Mouse (Mus musculus): ENCODE data around the gene Cbarp. TPM values are rescaled to one million over a fixed set of nuclear protein-coding genes. Genes with fewer than 3 reads are reported as not detected.

Cbarp gene
- polyA plus RNA-seq, 1 experiment from 2014 or later, result 2.6 TPM

GRCm38 (mm10) chr10:80150226-80151210 lies 9.9 kb upstream of the Cbarp start:
- peak overlapping the region; percentile 98 to 99 for H3K27ac ChIP-seq (replicated peaks in 1 of 2; ENCODE audit: control insufficient read depth in 1 of 2, insufficient read depth in 1 of 2, low read depth in 2 of 2, low read length in 2 of 2)
- H3K9ac ChIP-seq (ENCODE audit: low read length), result peak overlapping the region; percentile 99
- no peaks in the 10 kb centered on the region for H3K9me3 ChIP-seq (ENCODE audit: control insufficient read depth, low read length)
- H3K4me3 ChIP-seq (ENCODE audit: control insufficient read depth in 1 of 2, insufficient read depth in 1 of 2, low read depth in 1 of 2, low read length in 2 of 2), result peak overlapping the region; percentile 74 to 85
- ATAC-seq (ENCODE audit: insufficient number of reproducible peaks, insufficient read depth, low FRiP score, low read depth), result no peak
- peaks cover 71% of the 10 kb centered on the region for H3K36me3 ChIP-seq (ENCODE audit: control insufficient read depth, insufficient read depth, low read length)
- H3K4me1 ChIP-seq (ENCODE audit: control insufficient read depth in 2 of 2, insufficient read depth in 2 of 2, low read length in 2 of 2), result peaks cover 30 to 56% of the 10 kb centered on the region in 2 experiments
- WGBS, result under 1% methylated on average over 42 of the region's 71 CpGs
- no peaks in the 10 kb centered on the region for H3K27me3 ChIP-seq (ENCODE audit: control insufficient read depth, insufficient read depth, low read length)
- peak overlapping the region; percentile 77 for H3K4me2 ChIP-seq (ENCODE audit: low read length)

- H3K9me3 ChIP-seq (ENCODE audit: control insufficient read depth, low read length), result no peaks in the 10 kb centered on the region
- peak overlapping the region; percentile 99 for H3K27ac ChIP-seq (replicated peaks in 1 of 2; ENCODE audit: control insufficient read depth in 1 of 2, insufficient read depth in 1 of 2, low read depth in 2 of 2, low read length in 2 of 2)
- H3K27me3 ChIP-seq (ENCODE audit: control insufficient read depth, insufficient read depth, low read length), result no peaks in the 10 kb centered on the region
- peak overlapping the region; percentile 83 to 85 for H3K4me3 ChIP-seq (ENCODE audit: control insufficient read depth in 1 of 2, insufficient read depth in 1 of 2, low read depth in 1 of 2, low read length in 2 of 2)
- peaks cover 71% of the 10 kb centered on the region for H3K36me3 ChIP-seq (ENCODE audit: control insufficient read depth, insufficient read depth, low read length)
- peak overlapping the region; percentile 77 for H3K4me2 ChIP-seq (ENCODE audit: low read length)
- WGBS, result under 1% methylated on average over 77 of the region's 88 CpGs
- H3K4me1 ChIP-seq (ENCODE audit: control insufficient read depth in 2 of 2, insufficient read depth in 2 of 2, low read length in 2 of 2), result peaks cover 30 to 55% of the 10 kb centered on the region in 2 experiments
- ATAC-seq (ENCODE audit: insufficient number of reproducible peaks, insufficient read depth, low FRiP score, low read depth), result peak; percentile 77
- H3K9ac ChIP-seq (ENCODE audit: low read length), result peak overlapping the region; percentile 99
Measured at GRCm38 (mm10) chr10:80149291-80150225, 8.9 kb upstream of the Cbarp start.

- H3K9ac ChIP-seq (ENCODE audit: low read length), result peak overlapping the region; percentile 99
- H3K27ac ChIP-seq (replicated peaks in 1 of 2; ENCODE audit: control insufficient read depth in 1 of 2, insufficient read depth in 1 of 2, low read depth in 2 of 2, low read length in 2 of 2), result peak overlapping the region; percentile 99
- H3K36me3 ChIP-seq (ENCODE audit: control insufficient read depth, insufficient read depth, low read length), result peaks cover 71% of the 10 kb centered on the region
- no peaks in the 10 kb centered on the region for H3K27me3 ChIP-seq (ENCODE audit: control insufficient read depth, insufficient read depth, low read length)
- H3K4me1 ChIP-seq (ENCODE audit: control insufficient read depth in 2 of 2, insufficient read depth in 2 of 2, low read length in 2 of 2), result peaks cover 27 to 51% of the 10 kb centered on the region in 2 experiments
- H3K4me3 ChIP-seq (ENCODE audit: control insufficient read depth in 1 of 2, insufficient read depth in 1 of 2, low read depth in 1 of 2, low read length in 2 of 2), result peak overlapping the region; percentile 83 to 85
- under 1% methylated on average over 57 of the region's 57 CpGs for WGBS
- peak; percentile 54 for ATAC-seq (ENCODE audit: insufficient number of reproducible peaks, insufficient read depth, low FRiP score, low read depth)
- H3K9me3 ChIP-seq (ENCODE audit: control insufficient read depth, low read length), result no peaks in the 10 kb centered on the region
- peak overlapping the region; percentile 77 for H3K4me2 ChIP-seq (ENCODE audit: low read length)
Measured at GRCm38 (mm10) chr10:80148610-80149290, 8.1 kb upstream of the Cbarp start.

- peaks cover 71% of the 10 kb centered on the region for H3K36me3 ChIP-seq (ENCODE audit: control insufficient read depth, insufficient read depth, low read length)
- peak within 1 kb of the TSS; percentile 83 to 85 for H3K4me3 ChIP-seq (ENCODE audit: control insufficient read depth in 1 of 2, insufficient read depth in 1 of 2, low read depth in 1 of 2, low read length in 2 of 2)
Measured at GRCm38 (mm10) chr10:80147719-80148601, 7.3 kb upstream of the Cbarp start, which contains the start of gene Midn. Midn (plus strand) TSS chr10:80148272.

GRCm38 (mm10) chr10:80147146-80147718 lies 6.6 kb upstream of the Cbarp start:
- no peak for ATAC-seq (ENCODE audit: insufficient number of reproducible peaks, insufficient read depth, low FRiP score, low read depth)
- Histone ChIP-seq H3K4me2 (ENCODE audit: low read length) (peak overlapping the region; percentile 77), H3K9me3 (ENCODE audit: control insufficient read depth, low read length) (no peaks in the 10 kb centered on the region), H3K27ac (replicated peaks in 1 of 2; ENCODE audit: control insufficient read depth in 1 of 2, insufficient read depth in 1 of 2, low read depth in 2 of 2, low read length in 2 of 2) (peak overlapping the region; percentile 99), H3K9ac (ENCODE audit: low read length) (peak overlapping the region; percentile 99), H3K36me3 (ENCODE audit: control insufficient read depth, insufficient read depth, low read length) (peaks cover 64% of the 10 kb centered on the region), H3K4me3 (ENCODE audit: control insufficient read depth in 1 of 2, insufficient read depth in 1 of 2, low read depth in 1 of 2, low read length in 2 of 2) (peak overlapping the region; percentile 83 to 85; a peak in 2 of 4 replicates), H3K4me1 (ENCODE audit: control insufficient read depth in 2 of 2, insufficient read depth in 2 of 2, low read length in 2 of 2) (peaks cover 21 to 48% of the 10 kb centered on the region in 2 experiments), H3K27me3 (ENCODE audit: control insufficient read depth, insufficient read depth, low read length) (no peaks in the 10 kb centered on the region)
- WGBS, result 35% methylated on average over 5 of the region's 5 CpGs

More at GRCm38 (mm10) chr10:80147719-80148601, 7.3 kb upstream of the Cbarp start, which contains the start of gene Midn:
- Histone ChIP-seq H3K9ac (ENCODE audit: low read length) (peak within 1 kb of the TSS; percentile 99), H3K27me3 (ENCODE audit: control insufficient read depth, insufficient read depth, low read length) (no peaks in the 10 kb centered on the region), H3K4me2 (ENCODE audit: low read length) (peak within 1 kb of the TSS; percentile 77), H3K27ac (replicated peaks in 1 of 2; ENCODE audit: control insufficient read depth in 1 of 2, insufficient read depth in 1 of 2, low read depth in 2 of 2, low read length in 2 of 2) (peak within 1 kb of the TSS; percentile 99), H3K4me1 (ENCODE audit: control insufficient read depth in 2 of 2, insufficient read depth in 2 of 2, low read length in 2 of 2) (peaks cover 26 to 51% of the 10 kb centered on the region in 2 experiments), H3K9me3 (ENCODE audit: control insufficient read depth, low read length) (no peaks in the 10 kb centered on the region)
- under 1% methylated on average over 33 of the region's 42 CpGs for WGBS
- peak; percentile 51 for ATAC-seq (ENCODE audit: insufficient number of reproducible peaks, insufficient read depth, low FRiP score, low read depth)

GRCm38 (mm10) chr10:80146568-80147011 lies 6.0 kb upstream of the Cbarp start:
- peak overlapping the region; percentile 77; the same call in 1 of the 2 replicates for H3K4me2 ChIP-seq (ENCODE audit: low read length)
- H3K9ac ChIP-seq (ENCODE audit: low read length), result peak overlapping the region; percentile 99
- peak overlapping the region; percentile 99 for H3K27ac ChIP-seq (replicated peaks in 1 of 2; ENCODE audit: control insufficient read depth in 1 of 2, insufficient read depth in 1 of 2, low read depth in 2 of 2, low read length in 2 of 2)
- H3K36me3 ChIP-seq (ENCODE audit: control insufficient read depth, insufficient read depth, low read length), result peaks cover 58% of the 10 kb centered on the region
- no peak overlapping the region for H3K4me3 ChIP-seq (ENCODE audit: control insufficient read depth in 1 of 2, insufficient read depth in 1 of 2, low read depth in 1 of 2, low read length in 2 of 2)
- 51% methylated on average over 4 of the region's 4 CpGs for WGBS
- H3K4me1 ChIP-seq (ENCODE audit: control insufficient read depth in 2 of 2, insufficient read depth in 2 of 2, low read length in 2 of 2), result peaks cover 19 to 43% of the 10 kb centered on the region in 2 experiments
- H3K27me3 ChIP-seq (ENCODE audit: control insufficient read depth, insufficient read depth, low read length), result no peaks in the 10 kb centered on the region
- no peak for ATAC-seq (ENCODE audit: insufficient number of reproducible peaks, insufficient read depth, low FRiP score, low read depth)
- no peaks in the 10 kb centered on the region for H3K9me3 ChIP-seq (ENCODE audit: control insufficient read depth, low read length)
